Mouse (Mus musculus): ENCODE results near the gene Arhgap10. TPM values are rescaled to one million over a fixed set of nuclear protein-coding genes. Genes with fewer than 3 reads are reported as not detected.

Arhgap10 gene
- polyA plus RNA-seq (2015; fragmentation: Nextera tagmentation; extraction: Ambion mirVana), result 5.1 and 5.2 TPM in 2 replicates

- H3K27me3 ChIP-seq, result peaks cover 5% of the 10 kb centered on the region; the same call in 1 of the 2 replicates
- peak within 1 kb of the TSS; percentile 56 for H3K9ac ChIP-seq
- peak within 1 kb of the TSS; percentile 96 for H3K4me2 ChIP-seq
- under 1% methylated on average over 64 of the region's 95 CpGs for WGBS
- peaks cover 17% of the 10 kb centered on the region for H3K4me1 ChIP-seq (replicated peaks)
- ATAC-seq (ENCODE audit: low FRiP score, low read depth), result peak; percentile 89
- no peaks in the 10 kb centered on the region for H3K36me3 ChIP-seq
- H3K27ac ChIP-seq (replicated peaks), result peak within 1 kb of the TSS; percentile 45; the same call in 1 of the 2 replicates
- H3K4me3 ChIP-seq, result peak within 1 kb of the TSS; percentile 54
- H3K9me3 ChIP-seq, result no peaks in the 10 kb centered on the region
Measured at GRCm38 (mm10) chr8:77517301-77518200, at the start of gene Arhgap10. TSS of gene Arhgap10 (minus strand) at chr8:77517953.

GRCm38 (mm10) chr8:77561441-77561840 lies 43.7 kb upstream of the Arhgap10 start:
- Histone ChIP-seq H3K9ac (no peak overlapping the region), H3K9me3 (no peaks in the 10 kb centered on the region), H3K4me2 (no peak overlapping the region), H3K4me3 (no peak overlapping the region), H3K4me1 (replicated peaks) (no peaks in the 10 kb centered on the region), H3K36me3 (peaks cover 72% of the 10 kb centered on the region), H3K27ac (replicated peaks) (no peak overlapping the region), H3K27me3 (no peaks in the 10 kb centered on the region)
- 95% methylated on average over 3 of the region's 3 CpGs for WGBS
- no peak for ATAC-seq (ENCODE audit: low FRiP score, low read depth)

GRCm38 (mm10) chr8:77552491-77552890 lies 34.7 kb upstream of the Arhgap10 start:
- no peak overlapping the region for H3K4me2 ChIP-seq
- no peak for ATAC-seq (ENCODE audit: low FRiP score, low read depth)
- peaks cover 43% of the 10 kb centered on the region for H3K36me3 ChIP-seq
- no peaks in the 10 kb centered on the region for H3K9me3 ChIP-seq
- peaks cover 17% of the 10 kb centered on the region for H3K4me1 ChIP-seq (replicated peaks)
- 94% methylated on average over 3 of the region's 3 CpGs for WGBS
- H3K9ac ChIP-seq, result no peak overlapping the region
- no peaks in the 10 kb centered on the region for H3K27me3 ChIP-seq
- H3K27ac ChIP-seq (replicated peaks), result no peak overlapping the region
- no peak overlapping the region for H3K4me3 ChIP-seq

- no peaks in the 10 kb centered on the region for H3K27me3 ChIP-seq
- peaks cover 17% of the 10 kb centered on the region for H3K4me1 ChIP-seq (replicated peaks)
- H3K27ac ChIP-seq (replicated peaks), result peak overlapping the region; percentile 87; the same call in 1 of the 2 replicates
- peak overlapping the region; percentile 77 for H3K4me2 ChIP-seq
- peak overlapping the region; percentile 64 for H3K4me3 ChIP-seq
- H3K36me3 ChIP-seq, result peaks cover 24% of the 10 kb centered on the region
- ATAC-seq (ENCODE audit: low FRiP score, low read depth), result 0 out of 2 replicates have a peak, but pooled peaks have one; percentile 3
- peak overlapping the region; percentile 81 for H3K9ac ChIP-seq
- H3K9me3 ChIP-seq, result no peaks in the 10 kb centered on the region
- WGBS, result 21% methylated on average over 7 of the region's 7 CpGs
Measured at GRCm38 (mm10) chr8:77549881-77550580, 32.3 kb upstream of the Arhgap10 start.

GRCm38 (mm10) chr8:77549121-77549706 lies 31.5 kb upstream of the Arhgap10 start, which contains the start of gene Prmt9:
TSS of gene Prmt9 (plus strand) at chr8:77549397.
- 3% methylated on average over 42 of the region's 42 CpGs for WGBS
- H3K4me2 ChIP-seq, result peak within 1 kb of the TSS; percentile 77

GRCm38 (mm10) chr8:77545616-77546015 lies 27.9 kb upstream of the Arhgap10 start:
- Histone ChIP-seq H3K4me2 (no peak overlapping the region), H3K27me3 (no peaks in the 10 kb centered on the region), H3K4me1 (replicated peaks) (peaks cover 10% of the 10 kb centered on the region), H3K4me3 (no peak overlapping the region), H3K27ac (replicated peaks) (no peak overlapping the region), H3K9ac (no peak overlapping the region), H3K36me3 (no peaks in the 10 kb centered on the region), H3K9me3 (no peaks in the 10 kb centered on the region)
- no peak for ATAC-seq (ENCODE audit: low FRiP score, low read depth)
- 90% methylated on average over 4 of the region's 4 CpGs for WGBS

More at GRCm38 (mm10) chr8:77549121-77549706, 31.5 kb upstream of the Arhgap10 start, which contains the start of gene Prmt9:
- Histone ChIP-seq H3K27ac (replicated peaks) (peak within 1 kb of the TSS; percentile 87), H3K4me1 (replicated peaks) (peaks cover 17% of the 10 kb centered on the region), H3K9me3 (no peaks in the 10 kb centered on the region), H3K9ac (peak within 1 kb of the TSS; percentile 81), H3K27me3 (no peaks in the 10 kb centered on the region), H3K4me3 (peak within 1 kb of the TSS; percentile 64), H3K36me3 (peaks cover 21% of the 10 kb centered on the region)
- ATAC-seq (ENCODE audit: low FRiP score, low read depth), result peak; percentile 96

GRCm38 (mm10) chr8:77544428-77544827 lies 26.7 kb upstream of the Arhgap10 start:
- H3K9ac ChIP-seq, result no peak overlapping the region
- H3K4me3 ChIP-seq, result no peak overlapping the region
- no peak for ATAC-seq (ENCODE audit: low FRiP score, low read depth)
- no peaks in the 10 kb centered on the region for H3K4me1 ChIP-seq (replicated peaks)
- no peaks in the 10 kb centered on the region for H3K27me3 ChIP-seq
- H3K9me3 ChIP-seq, result no peaks in the 10 kb centered on the region
- H3K4me2 ChIP-seq, result no peak overlapping the region
- H3K36me3 ChIP-seq, result no peaks in the 10 kb centered on the region
- no peak overlapping the region for H3K27ac ChIP-seq (replicated peaks)
- 80% methylated on average over 3 of the region's 3 CpGs for WGBS

GRCm38 (mm10) chr8:77543152-77543777 lies 25.5 kb upstream of the Arhgap10 start:
- Histone ChIP-seq H3K4me2 (no peak overlapping the region), H3K27me3 (no peaks in the 10 kb centered on the region), H3K9ac (no peak overlapping the region), H3K4me1 (replicated peaks) (no peaks in the 10 kb centered on the region), H3K36me3 (no peaks in the 10 kb centered on the region), H3K9me3 (no peaks in the 10 kb centered on the region), H3K4me3 (no peak overlapping the region), H3K27ac (replicated peaks) (no peak overlapping the region)
- 88% methylated on average over 6 of the region's 6 CpGs for WGBS
- no peak for ATAC-seq (ENCODE audit: low FRiP score, low read depth)

GRCm38 (mm10) chr8:77538256-77538655 lies 20.5 kb upstream of the Arhgap10 start:
- Histone ChIP-seq H3K4me2 (no peak overlapping the region), H3K27ac (replicated peaks) (no peak overlapping the region), H3K4me3 (no peak overlapping the region), H3K27me3 (no peaks in the 10 kb centered on the region), H3K36me3 (no peaks in the 10 kb centered on the region), H3K9ac (no peak overlapping the region), H3K9me3 (no peaks in the 10 kb centered on the region), H3K4me1 (replicated peaks) (no peaks in the 10 kb centered on the region)
- 80% methylated on average over 1 of the region's 1 CpGs for WGBS
- ATAC-seq (ENCODE audit: low FRiP score, low read depth), result no peak

GRCm38 (mm10) chr8:77536821-77537220 lies 19.1 kb upstream of the Arhgap10 start:
- WGBS, result 81% methylated on average over 12 of the region's 12 CpGs
- ATAC-seq (ENCODE audit: low FRiP score, low read depth), result no peak
- no peak overlapping the region for H3K9ac ChIP-seq

GRCm38 (mm10) chr8:77535026-77535595 lies 17.4 kb upstream of the Arhgap10 start:
- peak; percentile 72; the same call in 1 of the 2 replicates for ATAC-seq (ENCODE audit: low FRiP score, low read depth)
- Histone ChIP-seq H3K4me3 (no peak overlapping the region), H3K9me3 (no peaks in the 10 kb centered on the region), H3K4me1 (replicated peaks) (no peaks in the 10 kb centered on the region), H3K27me3 (no peaks in the 10 kb centered on the region), H3K9ac (no peak overlapping the region), H3K4me2 (no peak overlapping the region), H3K36me3 (no peaks in the 10 kb centered on the region), H3K27ac (replicated peaks) (no peak overlapping the region)
- 78% methylated on average over 5 of the region's 5 CpGs for WGBS

More at GRCm38 (mm10) chr8:77536821-77537220, 19.1 kb upstream of the Arhgap10 start:
- Histone ChIP-seq H3K27ac (replicated peaks) (no peak overlapping the region), H3K4me2 (no peak overlapping the region), H3K4me1 (replicated peaks) (no peaks in the 10 kb centered on the region), H3K9me3 (no peaks in the 10 kb centered on the region), H3K4me3 (no peak overlapping the region), H3K36me3 (no peaks in the 10 kb centered on the region), H3K27me3 (no peaks in the 10 kb centered on the region)
